Mouse (Mus musculus) cortical plate, adult 2 months (tissue): ENCODE measurements around the gene Kcne1l.

Source experiments
- CTCF ChIP-seq: fragments of 200-500 bp; IDR thresholded peaks from 2 replicates; pipeline ENCODE4 v1.5.1; 2011; ENCODE audit warnings: mild to moderate bottlenecking, control low read depth, low read length; ENCODE audit not compliant: insufficient read depth; ENCODE audit errors: extremely low read depth
- POLR2A ChIP-seq: fragments of 200-500 bp; IDR thresholded peaks from 2 replicates; pipeline ENCODE4 v1.6.1; 2011; ENCODE audit warnings: mild to moderate bottlenecking, low read length, control low read depth; ENCODE audit not compliant: insufficient read depth; ENCODE audit errors: extremely low read depth

- TF ChIP-seq CTCF (no peak), POLR2A (no peak)
These were observed 30.1 kb downstream of the Kcne1l start for GRCm38 (mm10) chrX:142276031-142276430.
